Mouse (Mus musculus): Measurements from ENCODE around the gene Dbnl.

DNA sequence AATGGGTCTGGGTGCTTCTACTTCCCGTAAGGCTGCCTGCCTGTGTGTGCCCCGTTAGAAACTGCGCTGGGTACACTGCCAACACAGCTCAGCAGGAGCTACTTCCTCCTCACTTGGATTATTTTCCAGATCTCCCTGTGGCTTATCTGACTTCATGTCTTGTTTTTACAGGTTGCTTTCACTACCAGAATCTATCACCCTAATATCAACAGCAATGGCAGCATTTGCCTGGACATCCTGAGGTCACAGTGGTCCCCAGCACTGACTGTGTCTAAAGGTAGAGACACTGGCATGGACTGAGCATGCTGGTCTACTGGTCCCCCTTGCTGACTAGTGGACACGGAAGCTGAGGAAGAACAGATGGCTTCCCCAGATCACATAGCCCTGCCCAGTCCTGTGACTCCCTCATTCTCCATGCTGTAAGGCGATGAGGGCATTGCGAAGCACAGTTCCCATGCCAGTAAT is 8.2 kb upstream of the Dbnl start:
- TF ChIP-seq CTCF (IDR thresholded peaks at IDR 0.05; ENCODE audit: low read depth, low read length) (no peak), GATA1 (IDR thresholded peaks at IDR 0.05; ENCODE audit: borderline replicate concordance, low read length) (no peak)

All from G1E (cell line).